Mouse (Mus musculus) G1E-ER4 (cell line): ENCODE data around the gene Cnpy4. TPM values are rescaled to one million over a fixed set of nuclear protein-coding genes. Genes with fewer than 3 reads are reported as not detected.

Experiments used
- GATA1 ChIP-seq: IDR thresholded peaks from one replicate; pipeline ENCODE4 v1.8.0; 2012; ENCODE audit warnings: low read length, inconsistent platforms
- polyA plus RNA-seq: library from polyadenylated mRNA; stranded (reverse); fragments of >175 nt; gene quantifications from 2 replicates; pipeline ENCODE4 v1.2.3, GENCODE M21; 2012

The Cnpy4 gene
- polyA plus RNA-seq, 1 experiment, result 0.63 TPM

DNA sequence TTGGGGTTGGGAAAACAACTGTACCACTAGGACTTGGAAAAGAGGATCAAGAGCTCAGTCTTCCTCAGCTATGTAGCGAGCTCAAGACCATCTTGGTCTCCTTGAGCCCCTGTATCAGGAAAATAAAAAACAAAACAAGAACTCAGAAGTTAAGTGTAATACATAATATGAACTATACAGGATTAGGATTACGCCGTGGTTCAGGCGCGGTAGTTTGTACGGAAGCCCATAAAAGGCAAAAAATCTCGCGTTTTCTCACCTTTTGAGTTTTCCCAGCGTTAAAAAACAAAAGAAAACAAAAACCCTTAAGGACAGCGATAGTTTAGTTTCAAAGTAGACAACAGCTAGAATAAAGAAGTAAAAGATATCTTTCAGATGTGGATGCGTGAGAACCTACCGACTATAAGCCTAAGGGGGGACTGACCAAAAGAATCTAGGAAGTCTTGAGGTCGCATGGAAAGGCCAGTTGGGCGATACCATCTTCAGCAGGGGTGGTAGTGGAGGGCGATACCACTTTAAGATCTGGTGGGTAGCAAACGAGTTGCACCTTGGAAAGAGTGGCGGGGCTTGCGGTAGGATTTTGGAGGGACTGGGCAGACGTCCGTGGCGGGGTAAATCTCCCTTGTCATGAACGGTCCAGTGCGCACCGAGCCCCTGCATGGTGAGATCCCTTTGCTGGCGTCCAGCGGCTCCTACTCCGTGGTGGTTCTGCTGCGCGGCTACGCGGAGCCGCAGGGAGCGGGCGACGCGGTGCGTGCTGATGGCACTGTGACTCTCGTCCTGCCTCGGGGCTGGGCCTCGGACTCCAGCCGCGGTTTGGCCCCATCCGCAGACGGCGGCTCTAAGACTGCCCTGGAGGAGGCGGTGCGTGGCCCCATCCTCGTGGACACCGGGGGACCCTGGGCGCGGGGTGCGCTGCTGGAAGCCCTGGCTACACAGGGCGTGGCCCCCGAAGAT, 6.8 kb downstream of the Cnpy4 start, which contains the start of gene Mblac1:
Gene Mblac1, plus strand, starts transcription at position 544 of the 957 bp plus-strand sequence.
- TF ChIP-seq GATA1, result no peak

DNA sequence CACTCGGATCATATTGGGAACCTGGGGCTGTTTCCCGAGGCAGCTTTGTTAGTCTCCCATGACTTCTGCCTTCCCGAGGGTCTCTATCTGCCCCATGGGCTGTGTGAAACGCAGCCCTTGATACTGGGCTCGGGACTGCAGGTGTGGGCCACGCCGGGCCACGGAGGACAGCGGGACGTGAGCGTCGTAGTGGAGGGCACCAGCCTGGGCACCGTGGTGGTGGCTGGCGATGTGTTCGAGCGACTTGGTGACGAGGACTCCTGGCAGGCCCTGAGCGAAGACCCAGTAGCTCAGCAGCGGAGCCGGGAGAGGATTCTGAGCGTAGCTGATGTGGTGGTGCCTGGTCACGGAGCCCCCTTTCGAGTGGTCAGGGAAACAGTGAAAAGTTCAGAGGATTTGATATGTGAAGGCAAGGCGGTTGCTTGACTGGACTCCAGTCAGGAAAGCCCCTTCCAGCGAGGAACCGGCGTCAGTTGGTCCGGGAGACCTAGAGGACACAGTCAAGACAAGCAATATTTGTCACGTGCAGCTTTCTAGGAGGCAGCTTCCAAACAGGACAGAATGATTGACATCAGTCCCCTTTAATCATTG, 7.6 kb downstream of the Cnpy4 start:
- no peak for TF ChIP-seq GATA1

DNA sequence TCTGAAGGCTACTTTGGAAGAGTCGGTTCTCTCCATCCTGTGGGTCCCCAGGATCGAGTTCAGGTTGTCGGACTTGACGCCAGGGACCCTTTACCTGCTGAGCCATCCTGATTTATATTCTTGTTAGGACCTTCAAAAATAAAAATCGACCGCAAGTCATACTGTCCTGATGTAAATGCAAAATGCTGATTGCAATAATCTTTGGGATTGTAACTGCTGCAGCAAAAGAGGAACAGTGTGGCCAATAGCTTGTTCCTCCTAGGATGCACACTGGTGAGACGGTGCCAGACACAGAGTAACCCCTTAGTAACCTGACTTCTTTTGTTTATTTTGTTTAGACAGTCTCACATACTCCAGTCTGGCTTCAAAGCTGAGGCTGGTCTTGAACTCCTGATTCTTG, 8.2 kb downstream of the Cnpy4 start:
- TF ChIP-seq GATA1, result no peak

DNA sequence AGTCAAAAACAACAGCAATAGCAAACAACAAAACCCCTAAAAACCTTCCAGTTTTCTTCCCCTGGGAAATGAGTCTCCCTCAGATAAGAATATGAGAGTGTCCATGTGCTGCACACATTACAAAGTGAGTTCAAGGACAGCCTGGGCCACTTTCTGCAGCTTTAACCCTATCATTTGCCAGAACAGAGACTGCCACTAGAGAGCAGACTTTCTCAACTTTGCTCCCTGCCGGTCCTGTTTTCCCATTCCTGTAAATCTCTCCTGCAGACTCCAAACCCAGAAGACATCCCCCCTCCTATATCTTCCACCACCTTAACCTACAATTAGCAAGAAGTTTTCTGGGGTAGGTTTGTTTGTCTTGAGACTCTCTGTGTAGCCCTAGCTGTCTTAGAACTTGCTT, 12.3 kb downstream of the Cnpy4 start:
- TF ChIP-seq GATA1, result no peak

DNA sequence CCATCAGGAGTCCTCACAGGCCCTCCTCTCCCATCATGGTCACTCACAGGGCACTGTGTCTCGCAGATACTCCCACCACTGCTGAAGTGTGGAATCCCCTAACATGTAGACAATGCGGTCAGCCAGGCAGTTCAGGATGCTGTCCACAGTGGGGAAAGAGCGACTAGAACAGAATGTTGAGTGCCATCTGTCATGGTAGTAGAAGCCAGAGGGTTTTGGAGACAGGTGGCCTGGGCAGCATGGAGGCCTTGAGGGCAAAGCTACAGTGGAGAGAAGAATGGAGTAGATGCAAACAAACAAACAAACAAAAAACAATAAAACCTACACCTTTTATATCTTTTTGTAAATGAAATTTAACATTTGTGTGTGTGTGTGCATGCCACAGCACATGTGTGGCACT, 14.8 kb downstream of the Cnpy4 start:
- no peak for TF ChIP-seq GATA1

DNA sequence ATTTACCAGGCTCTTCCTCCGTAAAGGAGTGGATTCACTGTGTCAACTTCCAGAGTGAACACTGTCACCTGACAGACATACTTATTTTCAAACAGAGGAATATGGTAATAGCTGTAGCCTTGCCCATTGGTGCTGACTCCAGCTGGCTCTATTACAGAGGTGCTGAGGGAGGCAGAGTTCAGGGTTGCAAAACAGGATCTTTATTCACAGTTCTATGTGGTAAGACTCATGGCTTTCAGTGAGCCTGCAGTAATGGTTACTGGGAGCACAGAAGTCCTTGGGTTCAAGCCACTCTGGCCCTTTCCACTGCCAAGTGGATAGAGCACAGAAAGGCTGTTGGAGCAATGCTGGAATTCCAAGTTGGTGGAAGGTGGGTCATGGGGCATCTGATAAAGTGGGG, 20.0 kb downstream of the Cnpy4 start:
- no peak for TF ChIP-seq GATA1

DNA sequence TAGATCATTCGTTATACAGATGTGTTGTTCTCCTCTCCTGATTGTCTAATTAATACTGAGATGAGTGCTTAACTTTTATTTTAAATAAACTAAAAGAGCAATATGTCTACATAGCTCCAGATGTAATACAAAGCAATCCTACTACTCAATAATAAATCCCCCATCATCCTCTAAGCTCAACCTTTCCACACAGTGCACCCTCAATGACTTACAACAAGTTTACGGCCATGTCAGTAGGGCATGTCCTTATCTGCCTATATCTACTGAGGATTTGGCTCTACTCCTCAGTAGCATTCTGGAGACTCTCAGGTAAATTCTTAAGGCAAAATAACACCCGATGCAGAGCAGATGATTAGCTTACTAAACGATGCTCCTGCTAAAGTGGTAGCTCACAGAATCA, 20.6 kb downstream of the Cnpy4 start:
- TF ChIP-seq GATA1, result no peak

DNA sequence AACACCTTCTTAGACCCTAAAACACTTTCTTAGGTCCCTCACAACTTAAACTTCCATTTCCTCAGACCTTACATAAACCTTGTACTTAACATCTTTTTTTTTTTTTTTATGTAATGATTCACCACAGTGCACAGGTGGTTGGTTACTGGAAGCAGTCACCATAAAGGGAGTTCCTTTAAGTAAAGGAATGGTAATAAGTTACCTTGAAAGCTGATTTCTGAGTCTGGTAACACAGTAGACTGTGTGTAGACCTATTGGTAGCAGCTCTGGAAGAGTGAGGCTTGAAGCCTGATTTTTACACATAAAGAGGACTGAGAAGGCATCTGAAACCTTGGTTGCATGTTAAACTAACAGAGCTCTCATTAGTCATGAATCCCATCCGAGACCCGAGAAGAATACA, 32.6 kb downstream of the Cnpy4 start:
- TF ChIP-seq GATA1, result no peak

DNA sequence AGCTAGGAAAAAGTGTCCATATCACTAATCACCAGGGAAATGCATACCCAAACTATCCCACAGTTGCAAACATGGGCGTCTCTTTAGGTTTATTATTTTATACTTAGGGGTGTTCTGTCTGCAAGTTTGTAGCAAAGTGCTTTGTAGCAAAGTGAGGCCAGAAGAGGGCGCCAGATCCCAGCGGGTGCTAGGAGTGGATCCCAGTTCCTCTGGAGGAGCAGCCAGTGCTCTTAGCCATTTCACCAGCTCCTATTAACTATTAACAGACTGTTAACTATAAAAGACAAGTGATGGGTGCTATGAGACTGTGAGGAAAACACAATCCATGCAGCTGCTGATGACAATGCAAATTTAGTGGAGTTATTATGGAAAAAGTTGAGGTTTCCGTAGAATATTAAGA, 34.8 kb downstream of the Cnpy4 start:
- no peak for TF ChIP-seq GATA1

DNA sequence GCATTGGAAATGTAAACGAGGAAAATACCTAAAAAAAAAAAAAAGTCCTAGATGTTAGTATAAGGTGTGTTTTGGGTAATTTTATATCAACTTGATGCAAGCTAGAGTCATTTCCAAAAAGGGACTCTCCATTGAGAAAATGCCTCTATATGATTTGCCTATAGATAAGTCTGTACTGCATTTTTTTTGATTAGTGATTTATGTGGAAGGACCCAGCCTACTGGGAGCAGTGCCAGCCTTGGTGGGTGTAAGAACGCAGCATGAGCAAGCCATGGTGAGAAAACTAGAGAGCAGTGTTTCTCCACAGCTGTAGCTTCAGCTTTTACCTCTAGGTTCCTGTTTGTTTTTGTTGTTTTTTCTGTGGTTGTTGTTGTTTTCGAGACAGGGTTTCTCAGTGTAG, 36.0 kb downstream of the Cnpy4 start:
- no peak for TF ChIP-seq GATA1

DNA sequence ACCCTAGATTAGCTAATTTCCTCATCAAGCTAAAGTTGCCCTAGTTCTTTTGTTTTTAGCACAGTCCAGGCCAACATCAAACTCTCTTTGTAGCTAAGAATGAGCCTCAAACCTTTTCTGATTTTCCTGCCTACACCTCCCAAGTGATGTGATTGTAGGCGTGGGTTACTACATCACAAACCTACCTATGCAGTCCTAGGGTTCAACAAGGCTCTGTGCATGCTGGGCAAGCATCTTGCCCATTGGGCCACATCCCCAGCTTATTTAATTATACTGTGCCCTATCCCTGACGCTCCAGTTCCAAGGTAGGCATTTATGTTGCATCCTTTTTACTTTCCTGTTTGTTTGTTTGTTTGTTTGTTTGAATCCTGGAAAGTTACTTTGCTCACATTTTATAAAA, 38.4 kb downstream of the Cnpy4 start, which contains the start of gene Nxpe5:
Gene Nxpe5, plus strand, starts transcription at position 199 of the 400 bp plus-strand sequence.
- no peak for TF ChIP-seq GATA1

DNA sequence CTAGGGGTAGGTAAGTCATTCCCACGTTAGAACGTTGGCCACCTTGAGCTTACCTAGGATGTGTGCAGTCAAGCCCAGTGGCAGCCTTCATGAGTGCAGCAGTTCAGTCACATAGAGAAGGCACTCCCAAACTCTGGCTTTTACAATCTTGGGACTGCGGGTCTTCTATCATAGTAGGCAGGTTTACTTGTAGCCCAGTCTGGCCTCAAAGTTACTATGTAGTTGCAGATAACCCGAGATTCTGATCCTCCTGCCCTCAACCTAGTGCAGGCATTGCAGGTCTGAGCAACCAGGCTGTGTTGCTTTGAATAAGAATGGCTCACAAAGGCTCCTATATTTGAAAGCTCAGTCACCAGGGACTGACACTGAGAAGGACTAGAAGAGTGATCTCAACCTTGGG, 39.2 kb downstream of the Cnpy4 start:
- TF ChIP-seq GATA1, result no peak

DNA sequence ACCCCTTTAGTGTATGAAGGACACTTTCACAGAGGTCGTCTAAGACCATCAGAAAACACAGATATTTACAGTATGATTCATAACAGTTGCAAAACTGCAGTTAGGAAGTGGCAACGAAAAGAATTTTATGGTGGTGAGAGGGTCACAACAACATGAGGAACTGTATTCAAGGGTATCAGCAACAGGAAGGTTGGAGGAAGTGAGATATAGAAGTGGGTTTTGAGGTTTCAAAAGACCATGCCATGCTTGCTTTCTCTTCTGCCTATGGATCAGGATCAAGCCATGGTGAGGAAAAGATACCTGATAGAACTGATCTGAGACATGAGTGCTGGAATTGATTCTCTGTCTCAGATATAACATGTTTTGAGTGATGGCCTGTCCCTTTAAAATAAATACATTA, 40.1 kb downstream of the Cnpy4 start:
- peak; percentile 77 for TF ChIP-seq GATA1

DNA sequence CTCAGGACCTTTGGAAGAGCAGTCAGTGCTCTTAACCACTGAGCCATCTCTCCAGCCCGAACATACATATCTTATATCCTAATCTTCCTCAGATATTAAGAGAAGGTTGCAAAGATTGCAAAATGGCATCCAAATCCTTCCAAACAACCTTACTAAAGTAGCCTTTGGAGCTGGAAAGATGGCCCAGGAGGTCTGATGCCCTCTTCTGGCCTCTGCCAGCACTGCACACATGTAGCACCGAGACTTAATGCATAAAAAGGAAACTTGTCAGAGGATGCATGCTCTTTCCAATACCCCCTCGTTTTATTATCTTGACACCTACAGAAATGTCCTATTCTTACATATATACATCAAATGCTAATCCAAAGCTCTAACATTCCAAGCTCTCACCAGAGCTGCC, 40.7 kb downstream of the Cnpy4 start:
- no peak for TF ChIP-seq GATA1

DNA sequence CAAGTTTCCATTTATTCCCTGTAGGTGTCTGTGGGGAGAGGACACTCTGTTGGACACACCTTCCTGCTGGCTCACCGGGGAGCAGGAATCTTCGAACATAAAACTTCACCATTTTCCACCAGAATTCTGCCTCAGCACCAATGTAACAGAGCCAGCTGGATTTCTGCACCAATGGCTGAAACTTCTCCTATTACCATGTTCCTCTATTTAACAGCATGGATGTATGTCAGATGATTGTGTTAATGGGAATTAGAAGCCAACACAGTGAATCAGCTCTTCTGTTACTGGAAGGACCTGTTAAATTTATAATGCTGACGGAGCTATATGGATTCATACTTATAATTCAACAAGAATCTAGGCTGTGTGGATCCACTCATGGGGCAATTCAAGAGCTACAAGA, 42.2 kb downstream of the Cnpy4 start:
- TF ChIP-seq GATA1, result no peak

DNA sequence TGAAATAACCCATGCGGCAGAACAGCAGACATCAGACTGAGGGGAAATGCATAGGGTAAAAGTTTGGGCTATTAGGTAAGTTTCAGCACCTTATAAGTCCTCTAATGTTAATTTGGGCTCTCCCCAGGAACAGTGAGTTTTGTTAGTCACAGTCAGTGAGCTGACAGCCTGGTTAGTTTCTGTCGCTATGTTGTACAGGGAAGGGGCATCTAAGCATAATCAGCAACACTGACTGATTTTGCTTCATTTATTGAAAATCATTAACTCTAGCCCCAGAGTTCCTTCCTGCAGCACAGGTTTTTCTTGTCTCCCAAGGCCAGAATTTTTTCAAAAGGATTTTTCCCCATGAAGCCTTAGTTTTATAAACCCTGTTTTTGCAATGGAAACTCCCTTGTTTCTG, 46.5 kb downstream of the Cnpy4 start:
- no peak for TF ChIP-seq GATA1

DNA sequence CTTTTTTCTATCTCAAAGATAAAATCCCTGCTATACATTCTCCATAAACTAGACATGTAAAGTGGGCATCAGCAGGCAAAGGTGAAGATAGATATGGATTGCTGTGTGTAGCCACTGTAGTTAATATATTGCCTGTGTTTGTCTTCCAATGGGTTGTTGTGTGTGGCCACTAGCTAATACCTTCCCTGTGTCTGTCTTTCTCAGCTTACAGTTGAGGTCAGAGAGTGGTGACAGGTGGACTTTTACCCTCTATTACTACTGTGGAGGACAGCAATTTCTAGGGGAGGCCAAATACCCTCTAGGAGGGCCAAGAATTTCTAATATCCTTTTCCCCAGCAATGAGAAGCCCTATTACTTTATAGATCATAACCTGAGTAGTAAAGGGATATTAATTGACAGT, 46.9 kb downstream of the Cnpy4 start:
- TF ChIP-seq GATA1, result no peak
